In genomic region chr4:148240387-148240786, GRCm38 (mm10) we compare ENCODE assay signal across 24 mouse cellular contexts. TPM values are rescaled to one million over a fixed set of nuclear protein-coding genes. Genes with fewer than 3 reads are reported as not detected.
DNase-seq lines count a peak whose midpoint lies in the region; ATAC-seq and TF ChIP-seq lines count a peak whose summit lies in the region.
"Had no signal": no experiment of that assay in that cellular context is flagged by ENCODE, and none has a peak within 500 bp of the region (broad histone marks: within the 10 kb centered on the region; RNA-seq: fewer than 3 reads in every experiment).

No protein-coding gene starts in this region.

- no peaks in the 10 kb centered on the region for H3K27me3 ChIP-seq in hindbrain, embryonic 16.5 days (replicated peaks; ENCODE audit: control insufficient read depth, insufficient read depth, low read length)
- H3K27me3 ChIP-seq in hindbrain, embryonic 12.5 days = no peaks in the 10 kb centered on the region
- no peaks in the 10 kb centered on the region for H3K27me3 ChIP-seq in forebrain, postnatal 0 days (ENCODE audit: insufficient read depth, low read length)
- H3K27me3 ChIP-seq: hindbrain, embryonic 15.5 days; stomach, embryonic 15.5 days had no signal

- peak; percentile 43 for DNase-seq in forebrain, postnatal 0 days
- peak; percentile 62 to 71 for DNase-seq in layer of hippocampus, adult 8-10 months (ENCODE audit: low spot score in 2 of 2)
- peak; percentile 65 to 71 for DNase-seq in layer of hippocampus, postnatal 36 days
- no peak for DNase-seq in kidney, adult 9 months
- no peak for DNase-seq in adrenal gland, postnatal 14 days
- DNase-seq: adrenal gland, adult 8-10 months; gastrocnemius, postnatal 36 days; heart, adult 2 months; heart, postnatal 14 days; kidney, postnatal 4 days; lung, adult 18-20 months; lung, postnatal 10 days; thymus, postnatal 36 days had no signal

- H3K9ac ChIP-seq in hindbrain, embryonic 16.5 days (ENCODE audit: low read depth, low read length) = no peak overlapping the region
- no peak overlapping the region for H3K9ac ChIP-seq in hindbrain, embryonic 12.5 days
- no peak overlapping the region for H3K9ac ChIP-seq in forebrain, postnatal 0 days
- H3K9ac ChIP-seq: heart, embryonic 13.5 days; hindbrain, embryonic 15.5 days; limb, embryonic 12.5 days; stomach, embryonic 15.5 days had no signal

- H3K36me3 ChIP-seq in hindbrain, embryonic 16.5 days (ENCODE audit: control insufficient read depth, insufficient read depth, low read length) = peaks cover 20% of the 10 kb centered on the region
- peaks cover 41% of the 10 kb centered on the region for H3K36me3 ChIP-seq in hindbrain, embryonic 12.5 days
- H3K36me3 ChIP-seq in forebrain, postnatal 0 days (ENCODE audit: insufficient read depth) = peaks cover 31% of the 10 kb centered on the region
- H3K36me3 ChIP-seq: heart, embryonic 13.5 days; limb, embryonic 12.5 days; stomach, embryonic 15.5 days had no signal

- no peak for ATAC-seq in hindbrain, embryonic 16.5 days
- no peak for ATAC-seq in hindbrain, embryonic 12.5 days (ENCODE audit: low FRiP score)
- ATAC-seq in forebrain, postnatal 0 days = peak; percentile 46; the same call in 1 of the 2 replicates
- ATAC-seq: activated CD4-positive, CD25-positive, alpha-beta regulatory T cell, adult 4 months; intestine, embryonic 16.5 days had no signal

- TF ChIP-seq CTCF in forebrain, postnatal 0 days (IDR thresholded peaks at IDR 0.05; ENCODE audit: low read depth) = no peak

- H3K27ac ChIP-seq in hindbrain, embryonic 16.5 days (ENCODE audit: low read depth, low read length) = 0 out of 2 replicates have a peak overlapping the region, but pooled peaks have one; percentile 23
- no peak overlapping the region for H3K27ac ChIP-seq in hindbrain, embryonic 12.5 days
- H3K27ac ChIP-seq in forebrain, postnatal 0 days (ENCODE audit: low read depth, low read length) = peak overlapping the region; percentile 21; the same call in 1 of the 2 replicates
- H3K27ac ChIP-seq: heart, adult 2 months; heart, embryonic 13.5 days; hindbrain, embryonic 15.5 days; limb, embryonic 12.5 days; midbrain, embryonic 10.5 days; stomach, embryonic 15.5 days had no signal

- H3K4me2 ChIP-seq in hindbrain, embryonic 16.5 days (ENCODE audit: low read length) = no peak overlapping the region
- no peak overlapping the region for H3K4me2 ChIP-seq in hindbrain, embryonic 12.5 days (replicated peaks)
- H3K4me2 ChIP-seq in forebrain, postnatal 0 days (ENCODE audit: low read depth) = no peak overlapping the region
- H3K4me2 ChIP-seq: heart, embryonic 13.5 days; hindbrain, embryonic 15.5 days; limb, embryonic 12.5 days; liver, embryonic 11.5 days; stomach, embryonic 15.5 days had no signal

- H3K4me3 ChIP-seq in hindbrain, embryonic 16.5 days (ENCODE audit: low read length) = no peak overlapping the region
- H3K4me3 ChIP-seq in hindbrain, embryonic 12.5 days = no peak overlapping the region
- H3K4me3 ChIP-seq in forebrain, postnatal 0 days (ENCODE audit: low read depth, low read length) = no peak overlapping the region
- H3K4me3 ChIP-seq: heart, adult 2 months; heart, embryonic 13.5 days; hindbrain, embryonic 15.5 days; limb, embryonic 12.5 days; midbrain, embryonic 10.5 days; stomach, embryonic 15.5 days had no signal

- H3K9me3 ChIP-seq in hindbrain, embryonic 16.5 days (ENCODE audit: control insufficient read depth, low read length) = peaks cover 2% of the 10 kb centered on the region
- H3K9me3 ChIP-seq in hindbrain, embryonic 12.5 days (replicated peaks) = no peaks in the 10 kb centered on the region
- H3K9me3 ChIP-seq in forebrain, postnatal 0 days (ENCODE audit: low read length) = no peaks in the 10 kb centered on the region
- H3K9me3 ChIP-seq: hindbrain, embryonic 15.5 days; limb, embryonic 12.5 days; stomach, embryonic 15.5 days had no signal

- peaks cover 17% of the 10 kb centered on the region for H3K4me1 ChIP-seq in hindbrain, embryonic 16.5 days (ENCODE audit: control insufficient read depth, insufficient read depth, low read depth, low read length)
- H3K4me1 ChIP-seq in hindbrain, embryonic 12.5 days = peaks cover 25% of the 10 kb centered on the region
- no peaks in the 10 kb centered on the region for H3K4me1 ChIP-seq in forebrain, postnatal 0 days (ENCODE audit: insufficient read depth)
- H3K4me1 ChIP-seq: heart, embryonic 13.5 days; limb, embryonic 12.5 days; stomach, embryonic 15.5 days had no signal

- WGBS in hindbrain, embryonic 16.5 days = 60% methylated on average over 9 of the region's 9 CpGs
- 74% methylated on average over 9 of the region's 9 CpGs for WGBS in hindbrain, embryonic 12.5 days
- WGBS in forebrain, postnatal 0 days = 42% methylated on average over 9 of the region's 9 CpGs

RNA-seq across cellular contexts. Expression of gene Disp3, which starts 47.4 kb away (rescaled TPM):
- 11.6 and 13.6 TPM in 2 replicates for polyA plus RNA-seq in hindbrain, embryonic 16.5 days (2015; fragmentation: Nextera tagmentation; extraction: Ambion mirVana)
- polyA plus RNA-seq in hindbrain, embryonic 12.5 days (2016; fragmentation: Nextera tagmentation; extraction: Ambion mirVana) = 13.2 and 14.7 TPM in 2 replicates
- 13.2 and 17.3 TPM in 2 replicates for total RNA-seq in forebrain, postnatal 0 days (2014; rRNA removed)
- polyA plus RNA-seq in forebrain, postnatal 0 days (2015; fragmentation: Nextera tagmentation; extraction: Ambion mirVana) = 4.1 and 6.1 TPM in 2 replicates
- 10 to 100 TPM; 27.2 to 39.2 (median 31.9) TPM for total RNA-seq in layer of hippocampus, adult 8-10 months (2022)
- total RNA-seq in layer of hippocampus, postnatal 36 days (2021) = 10 to 100 TPM; 37.5 to 39.4 TPM
- 0.26 and 0.71 TPM in 2 replicates for total RNA-seq in adrenal gland, postnatal 14 days (2021)
- total RNA-seq: heart, adult 2 months; heart, postnatal 14 days; neutrophil, adult 5-6 weeks had no signal
- polyA plus RNA-seq: activated CD4-positive, CD25-positive, alpha-beta regulatory T cell, adult 4 months; heart, adult 2 months; liver, embryonic 11.5 days had no signal

Comparison
In these comparisons a context has a peak if more than half of its experiments do, and no peak if none do; other contexts are left out.
1. DNase-seq: peak in forebrain, postnatal 0 days (single experiment), layer of hippocampus, adult 8-10 months (2 of 2) and layer of hippocampus, postnatal 36 days (2 of 2); none in kidney, adult 9 months (single experiment) and adrenal gland, postnatal 14 days (single experiment).